In genomic region chr9:45042947-45043346, GRCm38 (mm10) we compare ENCODE assay signal across 10 mouse cellular contexts. TPM values are rescaled to one million over a fixed set of nuclear protein-coding genes. Genes with fewer than 3 reads are reported as not detected.
DNase-seq lines count a peak whose midpoint lies in the region; ATAC-seq lines count a peak whose summit lies in the region.
"Had no signal": no experiment of that assay in that cellular context is flagged by ENCODE, and none has a peak within 500 bp of the region (broad histone marks: within the 10 kb centered on the region; RNA-seq: fewer than 3 reads in every experiment).

No protein-coding gene starts in this region.

- H3K27me3 ChIP-seq in heart, embryonic 10.5 days (ENCODE audit: insufficient read depth, poor library complexity, severe bottlenecking): peaks cover 80% of the 10 kb centered on the region
- H3K27me3 ChIP-seq in hindbrain, embryonic 12.5 days: peaks cover 68% of the 10 kb centered on the region
- peaks cover 10% of the 10 kb centered on the region; the same call in 1 of the 2 replicates for H3K27me3 ChIP-seq in limb, embryonic 15.5 days

- H3K4me2 ChIP-seq in hindbrain, embryonic 12.5 days (replicated peaks): peak overlapping the region; percentile 35
- peak overlapping the region; percentile 60 for H3K4me2 ChIP-seq in limb, embryonic 15.5 days

- peaks cover 21% of the 10 kb centered on the region for H3K4me1 ChIP-seq in heart, embryonic 10.5 days
- H3K4me1 ChIP-seq in hindbrain, embryonic 12.5 days: peaks cover 6% of the 10 kb centered on the region; the same call in 1 of the 2 replicates
- H3K4me1 ChIP-seq in limb, embryonic 15.5 days: peaks cover 29% of the 10 kb centered on the region

- DNase-seq in heart, embryonic 10.5 days (ENCODE audit: low spot score): peak; percentile 71
- DNase-seq in heart, adult 8-10 months (ENCODE audit: low spot score): no peak
- peak; percentile 22 for DNase-seq in ES-CJ7 (ENCODE audit: low read depth, low spot score)
- DNase-seq in gastrocnemius, adult 18-20 months (ENCODE audit: low spot score): no peak
- DNase-seq in right cerebral cortex, postnatal 14 days: no peak

- H3K4me3 ChIP-seq in heart, embryonic 10.5 days: peak overlapping the region; percentile 55
- peak overlapping the region; percentile 21; the same call in 1 of the 2 replicates for H3K4me3 ChIP-seq in hindbrain, embryonic 12.5 days
- peak overlapping the region; percentile 45 for H3K4me3 ChIP-seq in limb, embryonic 15.5 days

- no peaks in the 10 kb centered on the region for H3K36me3 ChIP-seq in heart, embryonic 10.5 days
- H3K36me3 ChIP-seq in hindbrain, embryonic 12.5 days: no peaks in the 10 kb centered on the region
- H3K36me3 ChIP-seq in limb, embryonic 15.5 days: no peaks in the 10 kb centered on the region

- H3K27ac ChIP-seq in heart, embryonic 10.5 days: no peak overlapping the region
- H3K27ac ChIP-seq in hindbrain, embryonic 12.5 days: 0 out of 2 replicates have a peak overlapping the region, but pooled peaks have one; percentile 7
- peak overlapping the region; percentile 79 for H3K27ac ChIP-seq in limb, embryonic 15.5 days

- WGBS in heart, embryonic 10.5 days: under 1% methylated on average over 10 of the region's 10 CpGs
- WGBS in hindbrain, embryonic 12.5 days: under 1% methylated on average over 10 of the region's 10 CpGs
- WGBS in limb, embryonic 15.5 days: under 1% methylated on average over 10 of the region's 10 CpGs

- no peak for ATAC-seq in hindbrain, embryonic 12.5 days (ENCODE audit: low FRiP score)
- no peak for ATAC-seq in limb, embryonic 15.5 days (ENCODE audit: insufficient number of reproducible peaks, low FRiP score, low TSS enrichment, low read depth)
- ATAC-seq in megakaryocyte, adult 5-6 weeks (ENCODE audit: poor library complexity, severe bottlenecking): no peak
- ATAC-seq: Patski had no signal

- H3K9me3 ChIP-seq in heart, embryonic 10.5 days: no peaks in the 10 kb centered on the region
- H3K9me3 ChIP-seq in hindbrain, embryonic 12.5 days (replicated peaks): no peaks in the 10 kb centered on the region
- no peaks in the 10 kb centered on the region for H3K9me3 ChIP-seq in limb, embryonic 15.5 days

- H3K9ac ChIP-seq in hindbrain, embryonic 12.5 days: no peak overlapping the region
- H3K9ac ChIP-seq in limb, embryonic 15.5 days: peak overlapping the region; percentile 33

RNA-seq across cellular contexts. Expression of gene Mpzl2, which starts 3.3 kb away (rescaled TPM):
- polyA plus RNA-seq in heart, embryonic 10.5 days (2016; fragmentation: Nextera tagmentation; extraction: Ambion mirVana): 1.1 and 5.5 TPM in 2 replicates
- 1 to 10 TPM in 1 of 4 experiments, under 1 TPM in 3; 0.50 to 1.5 (median 0.88) TPM for total RNA-seq in heart, adult 8-10 months (2022)
- polyA plus RNA-seq in hindbrain, embryonic 12.5 days (2016; fragmentation: Nextera tagmentation; extraction: Ambion mirVana): 5.6 and 7.0 TPM in 2 replicates
- 41.0 and 46.0 TPM in 2 replicates for polyA plus RNA-seq in limb, embryonic 15.5 days (2015; fragmentation: Nextera tagmentation; extraction: Ambion mirVana)
- total RNA-seq in gastrocnemius, adult 18-20 months (2021): under 1 TPM; 0.23 to 0.59 TPM
- not detected in 2 replicates for total RNA-seq in megakaryocyte, adult 5-6 weeks (2015)
- 0.04 TPM in 1 of 2 replicates, not detected in the other for total RNA-seq in megakaryocyte, adult 5-6 weeks (2017)
- polyA plus RNA-seq: Patski had no signal

RNA-seq across cellular contexts. Expression of gene Mpzl3, which starts 12.0 kb away (rescaled TPM):
- polyA plus RNA-seq in heart, embryonic 10.5 days (2016; fragmentation: Nextera tagmentation; extraction: Ambion mirVana): 2.9 and 3.2 TPM in 2 replicates
- 1 to 10 TPM; 1.9 to 3.7 (median 3.1) TPM for total RNA-seq in heart, adult 8-10 months (2022)
- 2.1 and 2.5 TPM in 2 replicates for polyA plus RNA-seq in hindbrain, embryonic 12.5 days (2016; fragmentation: Nextera tagmentation; extraction: Ambion mirVana)
- 13.9 and 16.3 TPM in 2 replicates for polyA plus RNA-seq in limb, embryonic 15.5 days (2015; fragmentation: Nextera tagmentation; extraction: Ambion mirVana)
- 1 to 10 TPM; 1.6 to 2.1 TPM for total RNA-seq in gastrocnemius, adult 18-20 months (2021)
- 2.0 and 2.5 TPM in 2 replicates for total RNA-seq in megakaryocyte, adult 5-6 weeks (2015)
- total RNA-seq in megakaryocyte, adult 5-6 weeks (2017): 2.9 and 3.8 TPM in 2 replicates

RNA-seq across cellular contexts. Expression of gene Cd3e, which starts 33.5 kb away (rescaled TPM):
- not detected in 2 replicates for polyA plus RNA-seq in heart, embryonic 10.5 days (2016; fragmentation: Nextera tagmentation; extraction: Ambion mirVana)
- total RNA-seq in heart, adult 8-10 months (2022): 1 to 10 TPM in 2 of 4 experiments, not detected in 2; 1.3 to 1.5 TPM
- 0.22 TPM in 1 of 2 replicates, not detected in the other for polyA plus RNA-seq in hindbrain, embryonic 12.5 days (2016; fragmentation: Nextera tagmentation; extraction: Ambion mirVana)
- 0.38 and 0.45 TPM in 2 replicates for polyA plus RNA-seq in limb, embryonic 15.5 days (2015; fragmentation: Nextera tagmentation; extraction: Ambion mirVana)
- total RNA-seq in gastrocnemius, adult 18-20 months (2021): not detected
- 3.5 and 5.8 TPM in 2 replicates for total RNA-seq in megakaryocyte, adult 5-6 weeks (2015)
- 0.73 and 4.1 TPM in 2 replicates for total RNA-seq in megakaryocyte, adult 5-6 weeks (2017)
- total RNA-seq: left cerebral cortex, postnatal 10 days had no signal
- polyA plus RNA-seq: Patski had no signal

RNA-seq across cellular contexts. Expression of gene Jaml, which starts 36.0 kb away (rescaled TPM):
- polyA plus RNA-seq in heart, embryonic 10.5 days (2016; fragmentation: Nextera tagmentation; extraction: Ambion mirVana): 0.54 and 2.2 TPM in 2 replicates
- total RNA-seq in heart, adult 8-10 months (2022): not detected
- polyA plus RNA-seq in hindbrain, embryonic 12.5 days (2016; fragmentation: Nextera tagmentation; extraction: Ambion mirVana): 0.31 TPM in 1 of 2 replicates, not detected in the other
- 0.37 and 0.63 TPM in 2 replicates for polyA plus RNA-seq in limb, embryonic 15.5 days (2015; fragmentation: Nextera tagmentation; extraction: Ambion mirVana)
- total RNA-seq in gastrocnemius, adult 18-20 months (2021): under 1 TPM; 0.14 to 0.40 TPM
- total RNA-seq in megakaryocyte, adult 5-6 weeks (2015): 11.7 and 13.9 TPM in 2 replicates
- 25.1 and 27.0 TPM in 2 replicates for total RNA-seq in megakaryocyte, adult 5-6 weeks (2017)
- polyA plus RNA-seq: Patski had no signal

Comparison
In these comparisons a context has a peak if more than half of its experiments do, and no peak if none do; other contexts are left out.
1. DNase-seq: peak in heart, embryonic 10.5 days (single experiment) and ES-CJ7 (single experiment); none in heart, adult 8-10 months (single experiment), gastrocnemius, adult 18-20 months (single experiment) and right cerebral cortex, postnatal 14 days (single experiment).
2. Peak in every context shown above with its lines, with median percentiles within 50 percentile points of each other: H3K4me3 ChIP-seq.